Mouse (Mus musculus): ENCODE data around the gene Rhbdf2. TPM values are rescaled to one million over a fixed set of nuclear protein-coding genes. Genes with fewer than 3 reads are reported as not detected.
A peak's percentile ranks its signal among the peaks of the same experiment; 100 is the strongest.

Gene Rhbdf2
- polyA plus RNA-seq, 1 experiment from 2014 or later = 3.9 TPM

- Histone ChIP-seq H3K4me3 (ENCODE audit: low read depth, low read length) (no peak overlapping the region), H3K36me3 (ENCODE audit: control insufficient read depth, insufficient read depth, low read length) (no peaks in the 10 kb centered on the region), H3K27ac (replicated peaks; ENCODE audit: low read depth, low read length) (no peak overlapping the region), H3K27me3 (ENCODE audit: control insufficient read depth, insufficient read depth, low read length) (no peaks in the 10 kb centered on the region), H3K9ac (ENCODE audit: low read length) (no peak overlapping the region), H3K4me2 (ENCODE audit: low read depth, severe bottlenecking) (no peak overlapping the region), H3K9me3 (ENCODE audit: control insufficient read depth, low read length) (no peaks in the 10 kb centered on the region), H3K4me1 (ENCODE audit: control insufficient read depth, insufficient read depth, low read length) (0 out of 2 replicates have a peak, but pooled peaks cover 4% of the 10 kb centered on the region)
- DNase-seq (ENCODE audit: low spot score) (no peak), ATAC-seq (ENCODE audit: insufficient number of reproducible peaks, low FRiP score, low TSS enrichment, low read depth) (no peak; the same call in 1 of the 2 replicates)
- 31% methylated on average over 12 of the region's 12 CpGs for WGBS
These were observed 3.5 kb upstream of the Rhbdf2 start for GRCm38 (mm10) chr11:116630171-116630965.

- Histone ChIP-seq H3K4me1 (ENCODE audit: control insufficient read depth, insufficient read depth, low read length) (0 out of 2 replicates have a peak, but pooled peaks cover 4% of the 10 kb centered on the region), H3K9me3 (ENCODE audit: control insufficient read depth, low read length) (no peaks in the 10 kb centered on the region), H3K4me3 (ENCODE audit: low read depth, low read length) (no peak overlapping the region), H3K27ac (replicated peaks; ENCODE audit: low read depth, low read length) (no peak overlapping the region), H3K9ac (ENCODE audit: low read length) (no peak overlapping the region), H3K27me3 (ENCODE audit: control insufficient read depth, insufficient read depth, low read length) (no peaks in the 10 kb centered on the region), H3K36me3 (ENCODE audit: control insufficient read depth, insufficient read depth, low read length) (no peaks in the 10 kb centered on the region), H3K4me2 (ENCODE audit: low read depth, severe bottlenecking) (no peak overlapping the region)
- 90% methylated on average over 6 of the region's 6 CpGs for WGBS
- ATAC-seq (ENCODE audit: insufficient number of reproducible peaks, low FRiP score, low TSS enrichment, low read depth) (no peak), DNase-seq (ENCODE audit: low spot score) (no peak)
These were observed 2.7 kb upstream of the Rhbdf2 start for GRCm38 (mm10) chr11:116629472-116629871.

GRCm38 (mm10) chr11:116628712-116629111 lies 1.9 kb upstream of the Rhbdf2 start:
- ATAC-seq (ENCODE audit: insufficient number of reproducible peaks, low FRiP score, low TSS enrichment, low read depth) (no peak), DNase-seq (ENCODE audit: low spot score) (peak; percentile 92)
- H3K4me2 ChIP-seq (ENCODE audit: low read depth, severe bottlenecking) = no peak overlapping the region
- H3K4me1 ChIP-seq (ENCODE audit: control insufficient read depth, insufficient read depth, low read length) = 0 out of 2 replicates have a peak, but pooled peaks cover 4% of the 10 kb centered on the region
- 59% methylated on average over 9 of the region's 9 CpGs for WGBS
- H3K9ac ChIP-seq (ENCODE audit: low read length) = no peak overlapping the region
- no peaks in the 10 kb centered on the region for H3K36me3 ChIP-seq (ENCODE audit: control insufficient read depth, insufficient read depth, low read length)
- no peaks in the 10 kb centered on the region for H3K27me3 ChIP-seq (ENCODE audit: control insufficient read depth, insufficient read depth, low read length)
- H3K9me3 ChIP-seq (ENCODE audit: control insufficient read depth, low read length) = no peaks in the 10 kb centered on the region
- no peak overlapping the region for H3K27ac ChIP-seq (replicated peaks; ENCODE audit: low read depth, low read length)
- no peak overlapping the region for H3K4me3 ChIP-seq (ENCODE audit: low read depth, low read length)

- Histone ChIP-seq H3K9ac (ENCODE audit: low read length) (no peak overlapping the region), H3K27ac (replicated peaks; ENCODE audit: low read depth, low read length) (no peak overlapping the region), H3K36me3 (ENCODE audit: control insufficient read depth, insufficient read depth, low read length) (no peaks in the 10 kb centered on the region), H3K4me2 (ENCODE audit: low read depth, severe bottlenecking) (no peak overlapping the region), H3K27me3 (ENCODE audit: control insufficient read depth, insufficient read depth, low read length) (0 out of 2 replicates have a peak, but pooled peaks cover 5% of the 10 kb centered on the region), H3K9me3 (ENCODE audit: control insufficient read depth, low read length) (no peaks in the 10 kb centered on the region), H3K4me1 (ENCODE audit: control insufficient read depth, insufficient read depth, low read length) (peaks cover 8% of the 10 kb centered on the region; the same call in 1 of the 2 replicates), H3K4me3 (ENCODE audit: low read depth, low read length) (no peak overlapping the region)
- ATAC-seq (ENCODE audit: insufficient number of reproducible peaks, low FRiP score, low TSS enrichment, low read depth) (no peak), DNase-seq (ENCODE audit: low spot score) (no peak)
- WGBS = 42% methylated on average over 10 of the region's 10 CpGs
These were observed 527 bp upstream of the Rhbdf2 start for GRCm38 (mm10) chr11:116627072-116628020.

- H3K27me3 ChIP-seq (ENCODE audit: control insufficient read depth, insufficient read depth, low read length) = 0 out of 2 replicates have a peak, but pooled peaks cover 5% of the 10 kb centered on the region
- ATAC-seq (ENCODE audit: insufficient number of reproducible peaks, low FRiP score, low TSS enrichment, low read depth) (no peak), DNase-seq (ENCODE audit: low spot score) (peak; percentile 80)
- WGBS = 70% methylated on average over 17 of the region's 17 CpGs
- H3K9ac ChIP-seq (ENCODE audit: low read length) = no peak overlapping the region
- no peaks in the 10 kb centered on the region for H3K36me3 ChIP-seq (ENCODE audit: control insufficient read depth, insufficient read depth, low read length)
- no peak overlapping the region for H3K4me3 ChIP-seq (ENCODE audit: low read depth, low read length)
- H3K27ac ChIP-seq (replicated peaks; ENCODE audit: low read depth, low read length) = no peak overlapping the region
- no peaks in the 10 kb centered on the region for H3K9me3 ChIP-seq (ENCODE audit: control insufficient read depth, low read length)
- H3K4me1 ChIP-seq (ENCODE audit: control insufficient read depth, insufficient read depth, low read length) = peaks cover 18% of the 10 kb centered on the region
- no peak overlapping the region for H3K4me2 ChIP-seq (ENCODE audit: low read depth, severe bottlenecking)
These were observed 1.5 kb downstream of the Rhbdf2 start for GRCm38 (mm10) chr11:116625081-116626000.

- peak overlapping the region; percentile 77 for H3K4me3 ChIP-seq (ENCODE audit: low read depth, low read length)
- H3K9ac ChIP-seq (ENCODE audit: low read length) = peak overlapping the region; percentile 68
- H3K27me3 ChIP-seq (ENCODE audit: control insufficient read depth, insufficient read depth, low read length) = 0 out of 2 replicates have a peak, but pooled peaks cover 5% of the 10 kb centered on the region
- H3K9me3 ChIP-seq (ENCODE audit: control insufficient read depth, low read length) = no peaks in the 10 kb centered on the region
- peak overlapping the region; percentile 95 for H3K4me2 ChIP-seq (ENCODE audit: low read depth, severe bottlenecking)
- H3K36me3 ChIP-seq (ENCODE audit: control insufficient read depth, insufficient read depth, low read length) = no peaks in the 10 kb centered on the region
- WGBS = 12% methylated on average over 41 of the region's 42 CpGs
- H3K4me1 ChIP-seq (ENCODE audit: control insufficient read depth, insufficient read depth, low read length) = peaks cover 21% of the 10 kb centered on the region
- ATAC-seq (ENCODE audit: insufficient number of reproducible peaks, low FRiP score, low TSS enrichment, low read depth) (peak; percentile 48; the same call in 1 of the 2 replicates), DNase-seq (ENCODE audit: low spot score) (peak; percentile 91)
- no peak overlapping the region for H3K27ac ChIP-seq (replicated peaks; ENCODE audit: low read depth, low read length)
These were observed 2.5 kb downstream of the Rhbdf2 start for GRCm38 (mm10) chr11:116624131-116624832.

GRCm38 (mm10) chr11:116623281-116624124 lies 3.3 kb downstream of the Rhbdf2 start:
- Histone ChIP-seq H3K4me3 (ENCODE audit: low read depth, low read length) (peak overlapping the region; percentile 77), H3K27ac (replicated peaks; ENCODE audit: low read depth, low read length) (no peak overlapping the region), H3K4me2 (ENCODE audit: low read depth, severe bottlenecking) (peak overlapping the region; percentile 95), H3K9ac (ENCODE audit: low read length) (peak overlapping the region; percentile 68), H3K4me1 (ENCODE audit: control insufficient read depth, insufficient read depth, low read length) (peaks cover 25% of the 10 kb centered on the region), H3K9me3 (ENCODE audit: control insufficient read depth, low read length) (no peaks in the 10 kb centered on the region), H3K27me3 (ENCODE audit: control insufficient read depth, insufficient read depth, low read length) (0 out of 2 replicates have a peak, but pooled peaks cover 5% of the 10 kb centered on the region), H3K36me3 (ENCODE audit: control insufficient read depth, insufficient read depth, low read length) (no peaks in the 10 kb centered on the region)
- ATAC-seq (ENCODE audit: insufficient number of reproducible peaks, low FRiP score, low TSS enrichment, low read depth) = peak; percentile 37; the same call in 1 of the 2 replicates
- DNase-seq (ENCODE audit: low spot score) = no peak
- WGBS = 6% methylated on average over 40 of the region's 40 CpGs

All from limb, embryonic 11.5 days (tissue).